Mouse (Mus musculus) small intestine, adult 2 months (tissue): Measurements from ENCODE around the gene Gucd1.

Experiments
- CTCF ChIP-seq: fragments of 200-500 bp; IDR thresholded peaks from 2 replicates; pipeline ENCODE4 v1.5.1; 2012; ENCODE audit warnings: low read depth, mild to moderate bottlenecking, control low read depth, inconsistent platforms, low read length, moderate library complexity, mixed read lengths; ENCODE audit not compliant: insufficient replicate concordance, insufficient read length; ENCODE audit errors: extremely low read depth
- POLR2A ChIP-seq: fragments of 200-500 bp; IDR thresholded peaks from 2 replicates; pipeline ENCODE4 v1.6.1; 2012; ENCODE audit warnings: low read depth, mild to moderate bottlenecking, control low read depth, inconsistent platforms, low read length, moderate library complexity

DNA sequence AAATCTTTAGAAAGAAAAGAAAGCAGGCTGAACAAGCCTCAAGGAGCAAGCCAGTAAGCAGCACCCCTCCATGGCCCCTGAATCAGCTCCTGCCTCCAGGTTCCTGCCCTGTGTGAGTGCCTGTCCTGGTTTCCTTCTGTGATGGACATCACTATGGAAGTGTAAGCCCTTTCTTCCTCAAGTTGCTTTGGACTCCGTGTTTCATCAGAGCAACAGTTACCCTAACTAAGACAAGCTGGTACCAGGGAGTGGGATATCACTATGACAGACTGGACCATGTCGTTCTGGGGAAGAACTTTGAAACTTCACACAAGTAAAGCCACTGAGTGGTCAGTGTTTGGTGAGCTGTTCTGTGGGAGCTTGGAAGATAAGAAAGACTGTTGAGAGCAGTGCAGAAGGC is 37.8 kb downstream of the Gucd1 start:
- TF ChIP-seq POLR2A, result no peak
- TF ChIP-seq CTCF, result no peak
